9 mouse cellular contexts compared by ENCODE assay signal in the genomic region with DNA sequence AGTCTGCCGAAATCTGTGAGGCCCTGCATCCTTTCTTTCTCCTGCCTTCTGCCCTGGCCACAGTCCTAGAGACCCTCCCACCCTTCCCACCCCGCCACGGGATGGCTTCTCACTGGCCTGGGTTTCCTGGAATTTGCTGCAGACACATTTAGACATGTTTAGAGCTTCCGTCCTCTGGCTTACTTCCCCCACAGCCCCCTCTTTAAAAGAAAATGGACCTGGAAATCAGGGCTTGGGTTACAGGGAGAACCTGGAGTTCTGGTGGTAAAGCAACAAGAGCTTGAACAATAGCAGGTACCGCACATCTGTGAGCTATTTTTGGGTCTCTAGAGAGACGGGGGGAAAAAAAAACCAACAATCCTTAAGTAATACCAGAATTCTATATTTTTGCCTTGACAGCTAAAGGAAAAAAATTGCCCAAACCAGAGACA. TPM values are rescaled to one million over a fixed set of nuclear protein-coding genes. Genes with fewer than 3 reads are reported as not detected.
DNase-seq lines count a peak whose midpoint lies in the region; ATAC-seq and TF ChIP-seq lines count a peak whose summit lies in the region.
"Had no signal": no experiment of that assay in that cellular context is flagged by ENCODE, and none has a peak within 500 bp of the region (broad histone marks: within the 10 kb centered on the region; RNA-seq: fewer than 3 reads in every experiment).

No protein-coding gene starts in this region.

- no peak overlapping the region for H3K9ac ChIP-seq in midbrain, postnatal 0 days (replicated peaks; ENCODE audit: low read length, poor library complexity, severe bottlenecking)
- H3K9ac ChIP-seq in embryonic facial prominence, embryonic 15.5 days, result no peak overlapping the region
- peak overlapping the region; percentile 36 for H3K9ac ChIP-seq in stomach, embryonic 16.5 days (ENCODE audit: low read length)

- no peak for DNase-seq in midbrain, embryonic 10.5 days (ENCODE audit: low spot score)
- no peak for DNase-seq in midbrain, postnatal 0 days (ENCODE audit: low spot score)
- peak; percentile 63 for DNase-seq in kidney, postnatal 14 days
- no peak for DNase-seq in ovary, postnatal 14 days (ENCODE audit: low spot score)
- no peak for DNase-seq in thymus, postnatal 36 days
- DNase-seq in c-Kit-positive CD71-positive TER-119-positive erythroid progenitor cells, embryonic 14.5 days (ENCODE audit: low spot score), result no peak
- DNase-seq: right cerebral cortex, postnatal 14 days had no signal

- H3K4me3 ChIP-seq in midbrain, embryonic 10.5 days, result peak overlapping the region; percentile 9; the same call in 1 of the 2 replicates
- H3K4me3 ChIP-seq in midbrain, postnatal 0 days (ENCODE audit: low read depth, low read length), result no peak overlapping the region
- no peak overlapping the region for H3K4me3 ChIP-seq in embryonic facial prominence, embryonic 15.5 days (replicated peaks)
- no peak overlapping the region for H3K4me3 ChIP-seq in stomach, embryonic 16.5 days (replicated peaks; ENCODE audit: low read length)

- H3K4me2 ChIP-seq in midbrain, postnatal 0 days (ENCODE audit: low read depth, low read length, poor library complexity, severe bottlenecking), result no peak overlapping the region
- peak overlapping the region; percentile 32 for H3K4me2 ChIP-seq in embryonic facial prominence, embryonic 15.5 days (replicated peaks)
- H3K4me2 ChIP-seq in stomach, embryonic 16.5 days (ENCODE audit: low read depth, low read length), result peak overlapping the region; percentile 35

- H3K36me3 ChIP-seq in midbrain, embryonic 10.5 days, result no peaks in the 10 kb centered on the region
- H3K36me3 ChIP-seq in midbrain, postnatal 0 days (ENCODE audit: insufficient read depth, low read length), result no peaks in the 10 kb centered on the region
- no peaks in the 10 kb centered on the region for H3K36me3 ChIP-seq in embryonic facial prominence, embryonic 15.5 days
- H3K36me3 ChIP-seq in stomach, embryonic 16.5 days (ENCODE audit: control insufficient read depth, insufficient read depth, low read length), result no peaks in the 10 kb centered on the region

- H3K9me3 ChIP-seq in midbrain, embryonic 10.5 days (replicated peaks), result no peaks in the 10 kb centered on the region
- H3K9me3 ChIP-seq in midbrain, postnatal 0 days (ENCODE audit: low read length), result no peaks in the 10 kb centered on the region
- no peaks in the 10 kb centered on the region for H3K9me3 ChIP-seq in embryonic facial prominence, embryonic 15.5 days (replicated peaks)
- no peaks in the 10 kb centered on the region for H3K9me3 ChIP-seq in stomach, embryonic 16.5 days (replicated peaks; ENCODE audit: control insufficient read depth, low read length)

- H3K27me3 ChIP-seq in midbrain, embryonic 10.5 days (ENCODE audit: low read depth, poor library complexity, severe bottlenecking), result peaks cover 36% of the 10 kb centered on the region
- H3K27me3 ChIP-seq in midbrain, postnatal 0 days (ENCODE audit: insufficient read depth, low read length), result peaks cover 24% of the 10 kb centered on the region
- H3K27me3 ChIP-seq in embryonic facial prominence, embryonic 15.5 days, result no peaks in the 10 kb centered on the region
- no peaks in the 10 kb centered on the region for H3K27me3 ChIP-seq in stomach, embryonic 16.5 days (ENCODE audit: control insufficient read depth, insufficient read depth, low read length)

- peak overlapping the region; percentile 96 for H3K27ac ChIP-seq in midbrain, embryonic 10.5 days (replicated peaks)
- no peak overlapping the region; the same call in 1 of the 2 replicates for H3K27ac ChIP-seq in midbrain, postnatal 0 days (ENCODE audit: low read depth, low read length)
- peak overlapping the region; percentile 96 for H3K27ac ChIP-seq in embryonic facial prominence, embryonic 15.5 days (replicated peaks)
- H3K27ac ChIP-seq in stomach, embryonic 16.5 days (ENCODE audit: low read length), result peak overlapping the region; percentile 96

- ATAC-seq in midbrain, postnatal 0 days (ENCODE audit: low FRiP score), result no peak
- peak; percentile 36; the same call in 1 of the 2 replicates for ATAC-seq in embryonic facial prominence, embryonic 15.5 days (ENCODE audit: insufficient number of reproducible peaks, low FRiP score, low TSS enrichment, low read depth)
- no peak; the same call in 1 of the 2 replicates for ATAC-seq in stomach, embryonic 16.5 days (ENCODE audit: insufficient read depth, low FRiP score)

- WGBS in midbrain, embryonic 10.5 days, result 14% methylated on average over 6 of the region's 6 CpGs
- 21% methylated on average over 6 of the region's 6 CpGs for WGBS in midbrain, postnatal 0 days
- WGBS in embryonic facial prominence, embryonic 15.5 days, result 0% methylated on average over 6 of the region's 6 CpGs
- WGBS in stomach, embryonic 16.5 days, result 13% methylated on average over 6 of the region's 6 CpGs

- H3K4me1 ChIP-seq in midbrain, embryonic 10.5 days, result peaks cover 57% of the 10 kb centered on the region
- H3K4me1 ChIP-seq in midbrain, postnatal 0 days (ENCODE audit: insufficient read depth, low read length), result 0 out of 2 replicates have a peak, but pooled peaks cover 3% of the 10 kb centered on the region
- peaks cover 62% of the 10 kb centered on the region for H3K4me1 ChIP-seq in embryonic facial prominence, embryonic 15.5 days
- peaks cover 47% of the 10 kb centered on the region for H3K4me1 ChIP-seq in stomach, embryonic 16.5 days (ENCODE audit: control insufficient read depth, insufficient read depth, low read length)

- TF ChIP-seq CTCF in midbrain, postnatal 0 days (IDR thresholded peaks at IDR 0.05), result no peak

RNA-seq across cellular contexts. Expression of a gene that starts 8.5 kb away (rescaled TPM):
- 30.1 and 38.3 TPM in 2 replicates for polyA plus RNA-seq in midbrain, embryonic 10.5 days (2016; fragmentation: Nextera tagmentation; extraction: Ambion mirVana)
- 48.9 and 65.8 TPM in 2 replicates for total RNA-seq in midbrain, postnatal 0 days (2014; rRNA removed)
- polyA plus RNA-seq in midbrain, postnatal 0 days (2015; fragmentation: Nextera tagmentation; extraction: Ambion mirVana), result 6.8 and 7.6 TPM in 2 replicates
- 26.0 and 30.3 TPM in 2 replicates for polyA plus RNA-seq in embryonic facial prominence, embryonic 15.5 days (2015; fragmentation: Nextera tagmentation; extraction: Ambion mirVana)
- 14.1 and 15.4 TPM in 2 replicates for polyA plus RNA-seq in stomach, embryonic 16.5 days (2015; fragmentation: Nextera tagmentation; extraction: Ambion mirVana)
